ENCODE assay signal across 10 mouse cellular contexts in the genomic region with DNA sequence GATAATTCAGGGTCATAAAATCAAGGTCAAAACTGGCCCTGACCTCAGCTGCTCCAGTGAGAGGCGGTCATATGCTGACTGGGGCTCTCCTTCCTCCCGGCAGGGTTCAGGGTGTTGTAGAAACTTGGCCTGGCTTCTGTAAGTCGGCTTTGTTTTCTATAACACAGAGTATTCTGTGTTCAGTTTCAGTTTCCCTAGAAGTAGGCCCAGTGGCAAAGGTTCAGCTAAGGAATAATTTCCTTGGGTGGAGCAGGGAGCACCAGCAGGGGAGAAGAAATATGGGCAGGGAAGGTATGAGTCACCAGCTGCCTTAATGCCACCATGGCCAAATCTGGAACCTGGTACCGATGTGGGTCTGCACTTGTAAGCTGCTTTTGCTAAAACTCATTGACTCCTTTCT.
DNase-seq lines count a peak whose midpoint lies in the region; ATAC-seq and TF ChIP-seq lines count a peak whose summit lies in the region.
"Had no signal": no experiment of that assay in that cellular context is flagged by ENCODE, and none has a peak within 500 bp of the region (broad histone marks: within the 10 kb centered on the region; RNA-seq: fewer than 3 reads in every experiment).

No protein-coding gene starts in this region.

- no peaks in the 10 kb centered on the region for H3K4me1 ChIP-seq in liver, embryonic 12.5 days
- no peaks in the 10 kb centered on the region for H3K4me1 ChIP-seq in liver, embryonic 11.5 days (replicated peaks; ENCODE audit: control insufficient read depth, insufficient read depth, low read length)
- peaks cover 12% of the 10 kb centered on the region for H3K4me1 ChIP-seq in kidney, embryonic 16.5 days (ENCODE audit: insufficient read depth, low read length)
- H3K4me1 ChIP-seq in small intestine, adult 2 months (ENCODE audit: control insufficient read depth, insufficient read depth, insufficient read length, low read length) = peaks cover 31% of the 10 kb centered on the region

- H3K9me3 ChIP-seq in liver, embryonic 12.5 days (replicated peaks) = no peaks in the 10 kb centered on the region
- H3K9me3 ChIP-seq in liver, embryonic 11.5 days (ENCODE audit: control insufficient read depth, low read length) = no peaks in the 10 kb centered on the region
- no peaks in the 10 kb centered on the region for H3K9me3 ChIP-seq in kidney, embryonic 16.5 days (ENCODE audit: low read length)
- H3K9me3 ChIP-seq: hindbrain, embryonic 10.5 days had no signal

- no peaks in the 10 kb centered on the region for H3K27me3 ChIP-seq in liver, embryonic 12.5 days (replicated peaks)
- H3K27me3 ChIP-seq in liver, embryonic 11.5 days (replicated peaks; ENCODE audit: control insufficient read depth, insufficient read depth, low read length) = no peaks in the 10 kb centered on the region
- H3K27me3 ChIP-seq in kidney, embryonic 16.5 days (ENCODE audit: insufficient read depth, low read length) = no peaks in the 10 kb centered on the region
- no peaks in the 10 kb centered on the region for H3K27me3 ChIP-seq in small intestine, adult 2 months (ENCODE audit: control insufficient read depth, insufficient read depth, low read length)

- H3K4me2 ChIP-seq in liver, embryonic 12.5 days = no peak overlapping the region
- H3K4me2 ChIP-seq in liver, embryonic 11.5 days = no peak overlapping the region
- H3K4me2 ChIP-seq in kidney, embryonic 16.5 days (replicated peaks; ENCODE audit: low read depth, low read length) = no peak overlapping the region

- peak overlapping the region; percentile 25; the same call in 1 of the 2 replicates for H3K27ac ChIP-seq in liver, embryonic 12.5 days
- H3K27ac ChIP-seq in liver, embryonic 11.5 days (ENCODE audit: low read depth, low read length) = no peak overlapping the region
- peak overlapping the region; percentile 48; the same call in 1 of the 2 replicates for H3K27ac ChIP-seq in kidney, embryonic 16.5 days (ENCODE audit: low read length)
- H3K27ac ChIP-seq in small intestine, adult 2 months (ENCODE audit: insufficient read depth, low read depth, low read length) = peak overlapping the region; percentile 98
- H3K27ac ChIP-seq: hindbrain, embryonic 10.5 days; left cerebral cortex, adult 2 months had no signal

- no peak overlapping the region for H3K4me3 ChIP-seq in liver, embryonic 12.5 days
- no peak overlapping the region for H3K4me3 ChIP-seq in liver, embryonic 11.5 days (ENCODE audit: low read depth, low read length)
- H3K4me3 ChIP-seq in kidney, embryonic 16.5 days (ENCODE audit: low read length) = no peak overlapping the region
- no peak overlapping the region for H3K4me3 ChIP-seq in small intestine, adult 2 months (ENCODE audit: low read depth, low read length)
- H3K4me3 ChIP-seq: hindbrain, embryonic 10.5 days; left cerebral cortex, adult 2 months had no signal

- no peak overlapping the region for H3K9ac ChIP-seq in liver, embryonic 12.5 days
- H3K9ac ChIP-seq in liver, embryonic 11.5 days (ENCODE audit: low read depth, low read length) = no peak overlapping the region
- no peak overlapping the region for H3K9ac ChIP-seq in kidney, embryonic 16.5 days (replicated peaks; ENCODE audit: low read length)

- TF ChIP-seq CTCF in small intestine, adult 2 months (IDR thresholded peaks at IDR 0.05; ENCODE audit: extremely low read depth, insufficient read length, insufficient replicate concordance, low read depth, low read length) = no peak

- 46% methylated on average over 4 of the region's 4 CpGs for WGBS in liver, embryonic 12.5 days (ENCODE audit: insufficient replicate concordance)
- WGBS in liver, embryonic 11.5 days = 48% methylated on average over 4 of the region's 4 CpGs
- 50% methylated on average over 4 of the region's 4 CpGs for WGBS in kidney, embryonic 16.5 days
- WGBS in small intestine, adult 2 months = 16% methylated on average over 4 of the region's 4 CpGs

- ATAC-seq in liver, embryonic 12.5 days = no peak
- ATAC-seq in liver, embryonic 11.5 days (replicated peaks; ENCODE audit: low FRiP score) = no peak
- ATAC-seq in kidney, embryonic 16.5 days (ENCODE audit: low FRiP score, low TSS enrichment) = no peak

- H3K36me3 ChIP-seq in liver, embryonic 12.5 days = no peaks in the 10 kb centered on the region
- no peaks in the 10 kb centered on the region for H3K36me3 ChIP-seq in liver, embryonic 11.5 days (ENCODE audit: control insufficient read depth, insufficient read depth, low read length)
- H3K36me3 ChIP-seq in kidney, embryonic 16.5 days (ENCODE audit: insufficient read depth, low read length) = no peaks in the 10 kb centered on the region
- H3K36me3 ChIP-seq in small intestine, adult 2 months (ENCODE audit: control insufficient read depth, insufficient read depth, low read length) = no peaks in the 10 kb centered on the region
- H3K36me3 ChIP-seq: hindbrain, embryonic 10.5 days had no signal

- peak; percentile 70 for DNase-seq in adrenal gland, adult 2 months
- no peak for DNase-seq in adrenal gland, postnatal 4 days (ENCODE audit: low spot score in 2 of 2)
- no peak for DNase-seq in liver, embryonic 11.5 days (ENCODE audit: low spot score)
- DNase-seq in thymus, postnatal 0 days (ENCODE audit: low spot score) = no peak
- DNase-seq in layer of hippocampus, adult 18-20 months (ENCODE audit: low spot score in 2 of 2) = no peak

- TF ChIP-seq POLR2A in small intestine, adult 2 months (IDR thresholded peaks at IDR 0.05; ENCODE audit: low read depth, low read length) = no peak
